9 mouse cellular contexts compared by ENCODE assay signal in the genomic region with DNA sequence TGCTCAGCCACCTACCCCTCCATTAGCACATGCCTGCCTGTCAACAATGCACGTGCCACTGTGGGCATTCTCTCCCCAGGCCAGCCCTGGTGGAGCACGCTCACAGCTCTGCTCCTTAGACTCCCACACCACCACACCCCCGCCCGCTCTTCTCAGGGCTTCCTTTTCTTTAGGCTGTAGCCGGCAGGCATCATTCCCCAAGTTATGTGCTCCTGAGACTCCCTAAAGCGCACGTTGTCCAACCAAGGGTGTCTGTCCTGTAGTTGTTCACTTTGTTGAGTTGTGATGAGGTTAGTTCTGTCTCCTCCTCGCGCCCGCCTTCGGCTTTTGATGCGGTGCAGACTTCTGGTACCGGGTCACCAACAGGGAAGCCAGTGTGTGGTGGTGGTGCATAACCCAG.
DNase-seq lines count a peak whose midpoint lies in the region; ATAC-seq and TF ChIP-seq lines count a peak whose summit lies in the region.
"Had no signal": no experiment of that assay in that cellular context is flagged by ENCODE, and none has a peak within 500 bp of the region (broad histone marks: within the 10 kb centered on the region; RNA-seq: fewer than 3 reads in every experiment).

No protein-coding gene starts in this region.

- peaks cover 39% of the 10 kb centered on the region for H3K4me1 ChIP-seq in kidney, embryonic 14.5 days (ENCODE audit: control insufficient read depth, insufficient read depth, low read length)
- H3K4me1 ChIP-seq in heart, embryonic 16.5 days (ENCODE audit: control insufficient read depth, insufficient read depth, low read length) = peaks cover 22% of the 10 kb centered on the region
- H3K4me1 ChIP-seq in midbrain, embryonic 13.5 days (replicated peaks) = peaks cover 86% of the 10 kb centered on the region
- no peaks in the 10 kb centered on the region; the same call in 1 of the 2 replicates for H3K4me1 ChIP-seq in cerebellum, adult 2 months (ENCODE audit: control insufficient read depth, insufficient read depth, low read length)

- WGBS in kidney, embryonic 14.5 days = 3% methylated on average over 13 of the region's 13 CpGs
- WGBS in heart, embryonic 16.5 days = 5% methylated on average over 13 of the region's 13 CpGs
- under 1% methylated on average over 13 of the region's 13 CpGs for WGBS in midbrain, embryonic 13.5 days
- WGBS in cerebellum, adult 2 months = 1% methylated on average over 13 of the region's 13 CpGs

- no peaks in the 10 kb centered on the region for H3K9me3 ChIP-seq in kidney, embryonic 14.5 days (ENCODE audit: control insufficient read depth, low read length)
- H3K9me3 ChIP-seq in heart, embryonic 16.5 days (replicated peaks; ENCODE audit: control insufficient read depth, low read length) = no peaks in the 10 kb centered on the region
- no peaks in the 10 kb centered on the region for H3K9me3 ChIP-seq in midbrain, embryonic 13.5 days

- TF ChIP-seq CTCF in brain, embryonic 14.5 days (IDR thresholded peaks at IDR 0.05; ENCODE audit: borderline replicate concordance, extremely low read depth, insufficient read depth, insufficient read length) = no peak
- no peak for TF ChIP-seq CTCF in cerebellum, adult 2 months (IDR thresholded peaks at IDR 0.05; ENCODE audit: borderline replicate concordance, insufficient read depth, low read depth, low read length)

- H3K27ac ChIP-seq in kidney, embryonic 14.5 days (ENCODE audit: low read depth, low read length) = no peak overlapping the region
- H3K27ac ChIP-seq in heart, embryonic 16.5 days (ENCODE audit: low read length) = no peak overlapping the region
- H3K27ac ChIP-seq in midbrain, embryonic 13.5 days = peak overlapping the region; percentile 87
- no peak overlapping the region for H3K27ac ChIP-seq in cerebellum, adult 2 months (ENCODE audit: insufficient read depth, low read length)

- DNase-seq in kidney, postnatal 25 days = no peak
- DNase-seq in brain, embryonic 14.5 days (ENCODE audit: low read depth) = peak; percentile 70
- DNase-seq in layer of hippocampus, postnatal 14 days (ENCODE audit: low spot score in 2 of 2) = no peak
- DNase-seq in cerebellum, adult 2 months = no peak
- DNase-seq: cerebellum, adult 18-20 months had no signal

- peak; percentile 44; the same call in 1 of the 2 replicates for ATAC-seq in kidney, embryonic 14.5 days (ENCODE audit: low FRiP score, low TSS enrichment)
- ATAC-seq in heart, embryonic 16.5 days (replicated peaks; ENCODE audit: extremely low read depth, insufficient read depth, low FRiP score) = no peak
- no peak for ATAC-seq in midbrain, embryonic 13.5 days
- no peak for ATAC-seq in CD4-positive, CD25-positive, alpha-beta regulatory T cell, adult 4 months

- H3K9ac ChIP-seq in kidney, embryonic 14.5 days (ENCODE audit: low read depth, low read length) = no peak overlapping the region
- H3K9ac ChIP-seq in heart, embryonic 16.5 days (ENCODE audit: low read length) = no peak overlapping the region
- peak overlapping the region; percentile 56 for H3K9ac ChIP-seq in midbrain, embryonic 13.5 days (replicated peaks)

- H3K4me3 ChIP-seq in kidney, embryonic 14.5 days (ENCODE audit: low read length) = peak overlapping the region; percentile 7; the same call in 1 of the 2 replicates
- H3K4me3 ChIP-seq in heart, embryonic 16.5 days (ENCODE audit: low read length) = peak overlapping the region; percentile 10; the same call in 1 of the 2 replicates
- peak overlapping the region; percentile 12 for H3K4me3 ChIP-seq in midbrain, embryonic 13.5 days (replicated peaks)
- H3K4me3 ChIP-seq in cerebellum, adult 2 months (replicated peaks; ENCODE audit: insufficient read depth, low read depth, low read length) = no peak overlapping the region

- 0 out of 2 replicates have a peak overlapping the region, but pooled peaks have one; percentile 2 for H3K4me2 ChIP-seq in kidney, embryonic 14.5 days (replicated peaks; ENCODE audit: low read depth, low read length)
- peak overlapping the region; percentile 12; the same call in 1 of the 2 replicates for H3K4me2 ChIP-seq in heart, embryonic 16.5 days (ENCODE audit: low read depth, low read length)
- H3K4me2 ChIP-seq in midbrain, embryonic 13.5 days (replicated peaks) = peak overlapping the region; percentile 55

- no peaks in the 10 kb centered on the region for H3K36me3 ChIP-seq in kidney, embryonic 14.5 days (ENCODE audit: control insufficient read depth, insufficient read depth, low read length)
- no peaks in the 10 kb centered on the region for H3K36me3 ChIP-seq in heart, embryonic 16.5 days (ENCODE audit: control insufficient read depth, insufficient read depth)
- no peaks in the 10 kb centered on the region for H3K36me3 ChIP-seq in midbrain, embryonic 13.5 days

- H3K27me3 ChIP-seq in kidney, embryonic 14.5 days (ENCODE audit: control insufficient read depth, insufficient read depth, low read length) = peaks cover 51% of the 10 kb centered on the region
- peaks cover 59% of the 10 kb centered on the region for H3K27me3 ChIP-seq in heart, embryonic 16.5 days (ENCODE audit: control insufficient read depth, insufficient read depth, low read length)
- peaks cover 65% of the 10 kb centered on the region for H3K27me3 ChIP-seq in midbrain, embryonic 13.5 days
- H3K27me3 ChIP-seq in cerebellum, adult 2 months (ENCODE audit: control insufficient read depth, insufficient read depth, low read length) = peaks cover 5% of the 10 kb centered on the region; the same call in 1 of the 2 replicates

- TF ChIP-seq POLR2A in brain, embryonic 14.5 days (IDR thresholded peaks at IDR 0.05; ENCODE audit: borderline replicate concordance, extremely low read depth, insufficient read depth, insufficient read length, poor library complexity, severe bottlenecking) = no peak
- TF ChIP-seq POLR2A in cerebellum, adult 2 months (IDR thresholded peaks at IDR 0.05; ENCODE audit: borderline replicate concordance, insufficient read depth, low read length) = no peak

Comparison
In these comparisons a context has a peak if more than half of its experiments do, and no peak if none do; other contexts are left out.
1. H3K4me2 ChIP-seq: peak in every context shown above with its lines; median percentile 55 in midbrain, embryonic 13.5 days; 12 in heart, embryonic 16.5 days; 2 in kidney, embryonic 14.5 days.